Mouse (Mus musculus) liver, embryonic 12.5 days (tissue): ENCODE measurements around the gene Sema3g. TPM values are rescaled to one million over a fixed set of nuclear protein-coding genes. Genes with fewer than 3 reads are reported as not detected.

Experiments
- ATAC-seq: fragments of 200-750 bp; cut with Nextera tagmentation; 2 replicates; pipeline ENCODE4 v1.8.0; 2017; ENCODE audit warnings: moderate number of reproducible peaks, mild to moderate bottlenecking, moderate library complexity
- H3K27ac ChIP-seq: fragments of 300-500 bp; sonication (generic); 2 replicates; pipeline ENCODE4 v1.5.1; 2016; ENCODE audit warnings: mild to moderate bottlenecking
- H3K27me3 ChIP-seq: fragments of 300-500 bp; sonication (generic); replicated peaks from 2 replicates; pipeline ENCODE4 v1.6.1; 2016; ENCODE audit warnings: mild to moderate bottlenecking, moderate library complexity
- H3K36me3 ChIP-seq: fragments of 300-500 bp; sonication (generic); 2 replicates; pipeline ENCODE4 v1.6.1; 2016; ENCODE audit warnings: mild to moderate bottlenecking, moderate library complexity
- H3K4me1 ChIP-seq: fragments of 300-500 bp; sonication (generic); 2 replicates; pipeline ENCODE4 v1.6.1; 2016
- H3K4me2 ChIP-seq: fragments of 300-500 bp; sonication (generic); 2 replicates; pipeline ENCODE4 v1.6.1; 2016; ENCODE audit warnings: mild to moderate bottlenecking, moderate library complexity
- H3K4me3 ChIP-seq: fragments of 300-500 bp; sonication (generic); 2 replicates; pipeline ENCODE4 v1.5.1; 2016; ENCODE audit warnings: mild to moderate bottlenecking, moderate library complexity
- H3K9ac ChIP-seq: fragments of 300-500 bp; sonication (generic); 2 replicates; pipeline ENCODE4 v1.6.1; 2016; ENCODE audit warnings: mild to moderate bottlenecking, moderate library complexity
- H3K9me3 ChIP-seq: fragments of 300-500 bp; sonication (generic); replicated peaks from 2 replicates; pipeline ENCODE4 v1.6.1; 2016; ENCODE audit warnings: mild to moderate bottlenecking, moderate library complexity
- WGBS: fragments of 180-500 bp; shearing (Covaris S2); methylation state at CpG from one replicate; pipeline ENCODE4 v1.1.7; 2016; ENCODE audit not compliant: insufficient replicate concordance; 5-methylcytosine and 5-hydroxymethylcytosine counted together
- polyA plus RNA-seq: library from polyadenylated mRNA; unstranded; fragments of >200 nt; fragmentation: Nextera tagmentation; extraction: Ambion mirVana; gene quantifications from 2 replicates; pipeline ENCODE4 v1.2.1, GENCODE M21; 2016

Gene Sema3g
- polyA plus RNA-seq, 1 experiment from 2014 or later: 0.18 TPM

- ATAC-seq: peak; percentile 67
- Histone ChIP-seq H3K27me3 (no peaks in the 10 kb centered on the region), H3K36me3 (peaks cover 98% of the 10 kb centered on the region), H3K27ac (peak overlapping the region; percentile 51), H3K4me2 (no peak overlapping the region), H3K4me3 (no peak overlapping the region), H3K9ac (no peak overlapping the region), H3K4me1 (peaks cover 14% of the 10 kb centered on the region; the same call in 1 of the 2 replicates), H3K9me3 (no peaks in the 10 kb centered on the region)
- 59% methylated on average over 2 of the region's 2 CpGs for WGBS
Measured at GRCm38 (mm10) chr14:31182786-31183290, 34.8 kb upstream of the Sema3g start.

GRCm38 (mm10) chr14:31183541-31183940 is 34.1 kb upstream of the Sema3g start:
- Histone ChIP-seq H3K4me1 (peaks cover 14% of the 10 kb centered on the region; the same call in 1 of the 2 replicates), H3K9ac (no peak overlapping the region), H3K4me3 (no peak overlapping the region), H3K9me3 (no peaks in the 10 kb centered on the region), H3K36me3 (peaks cover 100% of the 10 kb centered on the region), H3K4me2 (no peak overlapping the region), H3K27ac (0 out of 2 replicates have a peak overlapping the region, but pooled peaks have one; percentile 51), H3K27me3 (no peaks in the 10 kb centered on the region)
- 65% methylated on average over 5 of the region's 5 CpGs for WGBS
- ATAC-seq: no peak

GRCm38 (mm10) chr14:31184195-31184594 is 33.5 kb upstream of the Sema3g start:
- H3K9me3 ChIP-seq: no peaks in the 10 kb centered on the region
- WGBS: 89% methylated on average over 12 of the region's 12 CpGs
- peak overlapping the region; percentile 42; the same call in 1 of the 2 replicates for H3K27ac ChIP-seq
- H3K4me3 ChIP-seq: no peak overlapping the region
- H3K27me3 ChIP-seq: no peaks in the 10 kb centered on the region
- no peak for ATAC-seq
- no peak overlapping the region for H3K9ac ChIP-seq
- H3K4me2 ChIP-seq: no peak overlapping the region
- peaks cover 100% of the 10 kb centered on the region for H3K36me3 ChIP-seq
- peaks cover 14% of the 10 kb centered on the region; the same call in 1 of the 2 replicates for H3K4me1 ChIP-seq

GRCm38 (mm10) chr14:31186656-31187055 is 31.0 kb upstream of the Sema3g start:
- no peaks in the 10 kb centered on the region for H3K27me3 ChIP-seq
- 82% methylated on average over 4 of the region's 4 CpGs for WGBS
- no peak overlapping the region for H3K4me3 ChIP-seq
- H3K27ac ChIP-seq: no peak overlapping the region
- no peak overlapping the region for H3K4me2 ChIP-seq
- H3K4me1 ChIP-seq: peaks cover 14% of the 10 kb centered on the region; the same call in 1 of the 2 replicates
- peaks cover 100% of the 10 kb centered on the region for H3K36me3 ChIP-seq
- no peak overlapping the region for H3K9ac ChIP-seq
- no peak for ATAC-seq
- no peaks in the 10 kb centered on the region for H3K9me3 ChIP-seq

- no peak overlapping the region; the same call in 1 of the 2 replicates for H3K27ac ChIP-seq
Measured at GRCm38 (mm10) chr14:31188771-31189181, 28.9 kb upstream of the Sema3g start.

GRCm38 (mm10) chr14:31189348-31189747 is 28.3 kb upstream of the Sema3g start:
- Histone ChIP-seq H3K27ac (no peak overlapping the region; the same call in 1 of the 2 replicates), H3K9me3 (no peaks in the 10 kb centered on the region), H3K4me3 (no peak overlapping the region), H3K9ac (no peak overlapping the region), H3K4me1 (0 out of 2 replicates have a peak, but pooled peaks cover 2% of the 10 kb centered on the region), H3K4me2 (no peak overlapping the region), H3K27me3 (no peaks in the 10 kb centered on the region), H3K36me3 (peaks cover 100% of the 10 kb centered on the region)
- no peak for ATAC-seq
- WGBS: 76% methylated on average over 3 of the region's 3 CpGs

More at GRCm38 (mm10) chr14:31188771-31189181, 28.9 kb upstream of the Sema3g start:
- 73% methylated on average over 6 of the region's 6 CpGs for WGBS
- H3K9ac ChIP-seq: no peak overlapping the region
- H3K27me3 ChIP-seq: no peaks in the 10 kb centered on the region
- peaks cover 100% of the 10 kb centered on the region for H3K36me3 ChIP-seq
- no peaks in the 10 kb centered on the region for H3K9me3 ChIP-seq
- H3K4me2 ChIP-seq: no peak overlapping the region
- ATAC-seq: no peak
- no peak overlapping the region for H3K4me3 ChIP-seq
- H3K4me1 ChIP-seq: 0 out of 2 replicates have a peak, but pooled peaks cover 5% of the 10 kb centered on the region

DNA sequence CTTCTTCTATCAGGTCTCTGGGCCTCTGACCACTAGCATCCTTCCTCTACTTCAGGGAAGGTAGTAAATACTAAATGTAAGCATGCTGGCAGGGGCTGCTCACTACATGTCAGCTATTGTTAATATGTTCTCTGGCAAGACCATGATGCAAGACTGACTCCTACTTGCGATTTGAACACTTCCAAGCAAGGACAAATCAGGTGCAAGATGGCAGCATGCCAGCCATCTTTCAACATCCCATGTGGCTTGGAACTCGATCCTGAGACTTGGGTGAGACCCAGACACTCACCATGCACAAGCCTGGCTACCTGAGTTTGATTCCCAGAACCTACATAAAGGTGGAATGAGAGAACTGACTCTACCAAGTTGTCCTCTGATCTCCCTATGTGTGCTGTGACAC is 25.7 kb upstream of the Sema3g start:
- Histone ChIP-seq H3K27ac (no peak overlapping the region), H3K4me1 (peaks cover 15% of the 10 kb centered on the region), H3K9me3 (no peaks in the 10 kb centered on the region), H3K4me3 (no peak overlapping the region), H3K27me3 (no peaks in the 10 kb centered on the region), H3K36me3 (peaks cover 98% of the 10 kb centered on the region), H3K9ac (no peak overlapping the region), H3K4me2 (no peak overlapping the region)
- no peak for ATAC-seq
- WGBS: 65% methylated on average over 2 of the region's 2 CpGs

DNA sequence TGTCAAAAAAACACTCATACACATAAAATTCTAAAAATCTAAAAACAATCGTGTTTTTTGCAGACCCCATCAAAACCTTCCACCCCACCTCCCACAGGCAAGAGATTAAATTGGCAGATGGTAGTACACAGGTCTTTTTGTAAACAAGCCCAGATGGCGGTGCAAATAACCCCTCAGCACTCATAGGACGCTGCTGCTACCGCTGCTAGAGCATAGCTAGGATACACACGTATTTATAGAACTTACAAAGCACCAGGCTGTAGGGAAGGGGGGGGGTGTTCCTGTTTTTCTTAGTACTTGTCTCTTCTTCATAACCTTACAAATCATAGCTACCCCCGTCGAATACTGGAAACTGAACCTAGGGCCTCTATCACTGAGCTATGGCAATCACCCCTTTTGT is 23.9 kb upstream of the Sema3g start:
- peaks cover 22% of the 10 kb centered on the region for H3K4me1 ChIP-seq
- no peaks in the 10 kb centered on the region for H3K27me3 ChIP-seq
- H3K9me3 ChIP-seq: no peaks in the 10 kb centered on the region
- no peak overlapping the region for H3K4me3 ChIP-seq
- H3K4me2 ChIP-seq: no peak overlapping the region
- H3K9ac ChIP-seq: no peak overlapping the region
- no peak for ATAC-seq
- 80% methylated on average over 7 of the region's 7 CpGs for WGBS
- H3K27ac ChIP-seq: no peak overlapping the region
- H3K36me3 ChIP-seq: peaks cover 95% of the 10 kb centered on the region

GRCm38 (mm10) chr14:31194441-31194840 is 23.2 kb upstream of the Sema3g start:
- Histone ChIP-seq H3K9ac (no peak overlapping the region), H3K27me3 (no peaks in the 10 kb centered on the region), H3K4me3 (no peak overlapping the region), H3K36me3 (peaks cover 95% of the 10 kb centered on the region), H3K27ac (no peak overlapping the region), H3K9me3 (no peaks in the 10 kb centered on the region), H3K4me1 (peaks cover 22% of the 10 kb centered on the region), H3K4me2 (no peak overlapping the region)
- WGBS: 65% methylated on average over 2 of the region's 2 CpGs
- ATAC-seq: no peak

DNA sequence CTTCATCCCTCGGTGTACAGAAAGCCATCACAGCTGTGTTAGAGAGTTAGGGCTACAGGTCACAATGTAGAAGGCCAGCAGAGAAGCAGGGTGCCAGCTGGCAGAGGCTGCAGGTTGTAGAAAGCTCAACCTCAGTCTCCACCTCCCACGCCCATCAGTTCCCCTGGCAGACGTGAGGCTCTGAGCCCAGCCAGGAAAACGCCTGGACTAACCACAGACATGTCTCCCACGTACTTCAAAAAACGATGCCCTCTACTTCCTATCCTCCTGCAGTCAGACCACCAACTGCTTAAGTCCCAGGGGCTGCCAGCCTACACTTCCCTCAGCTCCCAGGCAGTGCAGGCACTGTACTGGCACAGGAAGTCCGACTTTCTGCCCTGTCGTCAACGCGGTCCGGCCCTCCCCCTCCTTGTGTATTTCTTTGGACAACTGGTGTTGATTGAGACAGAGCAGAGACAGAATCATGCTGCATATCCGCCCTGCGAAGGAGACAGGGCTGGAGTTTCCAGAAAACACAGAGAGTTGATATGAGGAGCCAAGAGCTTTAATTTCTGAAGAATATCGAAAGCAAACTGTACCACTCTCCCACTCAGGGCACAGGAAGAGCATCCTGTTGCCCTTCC is 22.7 kb upstream of the Sema3g start:
- WGBS: 72% methylated on average over 14 of the region's 14 CpGs
- ATAC-seq: no peak

GRCm38 (mm10) chr14:31195521-31195920 is 22.1 kb upstream of the Sema3g start:
- no peak overlapping the region for H3K9ac ChIP-seq
- H3K27ac ChIP-seq: peak overlapping the region; percentile 26; the same call in 1 of the 2 replicates
- no peak overlapping the region for H3K4me2 ChIP-seq
- H3K4me1 ChIP-seq: peaks cover 24% of the 10 kb centered on the region
- no peaks in the 10 kb centered on the region for H3K27me3 ChIP-seq
- 82% methylated on average over 4 of the region's 4 CpGs for WGBS
- no peak for ATAC-seq
- H3K36me3 ChIP-seq: peaks cover 95% of the 10 kb centered on the region
- H3K4me3 ChIP-seq: no peak overlapping the region
- H3K9me3 ChIP-seq: no peaks in the 10 kb centered on the region

More for the DNA sequence above, 22.7 kb upstream of the Sema3g start:
- H3K27me3 ChIP-seq: no peaks in the 10 kb centered on the region
- no peak overlapping the region for H3K4me3 ChIP-seq
- H3K4me1 ChIP-seq: peaks cover 22% of the 10 kb centered on the region
- H3K9me3 ChIP-seq: no peaks in the 10 kb centered on the region
- no peak overlapping the region for H3K9ac ChIP-seq
- H3K27ac ChIP-seq: peak overlapping the region; percentile 42; the same call in 1 of the 2 replicates
- no peak overlapping the region for H3K4me2 ChIP-seq
- peaks cover 95% of the 10 kb centered on the region for H3K36me3 ChIP-seq

- H3K4me1 ChIP-seq: peaks cover 25% of the 10 kb centered on the region
- H3K27me3 ChIP-seq: no peaks in the 10 kb centered on the region
- H3K27ac ChIP-seq: no peak overlapping the region
- H3K36me3 ChIP-seq: peaks cover 95% of the 10 kb centered on the region
- no peak overlapping the region for H3K9ac ChIP-seq
- no peak overlapping the region for H3K4me3 ChIP-seq
- no peaks in the 10 kb centered on the region for H3K9me3 ChIP-seq
- no peak for ATAC-seq
- no peak overlapping the region for H3K4me2 ChIP-seq
Measured at GRCm38 (mm10) chr14:31195968-31196367, 21.7 kb upstream of the Sema3g start.
